Mouse (Mus musculus) kidney, adult 2 months (tissue): ENCODE measurements around the gene Fzr1.

ENCODE experiments used
- CTCF ChIP-seq: fragments of 200-500 bp; conservative IDR thresholded peaks from 2 replicates; pipeline ENCODE4 v1.5.1; 2011; ENCODE audit warnings: low read depth, mild to moderate bottlenecking, control low read depth, low read length, moderate library complexity, mixed read lengths; ENCODE audit not compliant: insufficient read depth, insufficient read length
- POLR2A ChIP-seq: fragments of 200-500 bp; IDR thresholded peaks from one replicate; pipeline ENCODE4 v1.6.1; 2011; ENCODE audit warnings: low read depth, low read length, control low read depth

DNA sequence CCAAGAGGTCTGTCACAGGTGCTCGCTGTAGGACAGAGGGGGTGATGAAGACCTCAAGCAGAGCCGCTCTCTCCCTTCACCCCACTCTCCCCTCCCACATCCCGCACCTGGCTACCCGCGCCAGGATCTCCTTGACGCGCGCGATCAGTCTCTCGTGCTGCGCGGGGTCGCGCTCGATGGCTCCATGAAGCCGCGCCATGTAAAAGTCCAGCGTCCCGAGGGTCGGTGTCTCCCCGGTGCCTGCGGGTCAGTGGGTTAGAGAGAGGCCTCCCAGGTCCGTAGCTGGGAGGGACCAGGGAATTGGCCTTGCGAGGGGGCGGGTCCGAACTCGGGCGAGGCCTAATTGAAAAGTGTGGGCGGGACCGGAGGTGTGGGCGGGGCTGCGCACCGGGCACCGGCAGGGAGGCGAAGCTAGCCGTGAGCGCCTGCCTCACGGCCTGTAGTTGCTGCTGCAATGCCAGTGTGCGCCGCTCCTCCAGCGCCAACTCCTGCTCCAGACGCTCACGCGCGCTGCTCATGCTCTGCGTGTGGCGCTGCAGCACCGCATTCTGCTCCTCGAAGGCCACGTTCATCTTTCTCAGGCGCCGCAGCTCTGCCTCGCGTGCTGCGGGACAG is 31.8 kb downstream of the Fzr1 start:
- no peak; the same call in 1 of the 2 replicates for TF ChIP-seq CTCF
- TF ChIP-seq POLR2A: peak; percentile 39
